Mouse (Mus musculus) ovary, adult 2 months (tissue): ENCODE data around the gene Olfr984. TPM values are rescaled to one million over a fixed set of nuclear protein-coding genes. Genes with fewer than 3 reads are reported as not detected.

ENCODE experiments used
- polyA plus RNA-seq: library from polyadenylated mRNA; depleted of rRNA; stranded (reverse); fragments of >200 nt; gene quantifications from 2 replicates; pipeline ENCODE4 v1.2.3, GENCODE M21; 2012; rRNA removed

The Olfr984 gene
- not detected in 2 replicates for polyA plus RNA-seq

DNA sequence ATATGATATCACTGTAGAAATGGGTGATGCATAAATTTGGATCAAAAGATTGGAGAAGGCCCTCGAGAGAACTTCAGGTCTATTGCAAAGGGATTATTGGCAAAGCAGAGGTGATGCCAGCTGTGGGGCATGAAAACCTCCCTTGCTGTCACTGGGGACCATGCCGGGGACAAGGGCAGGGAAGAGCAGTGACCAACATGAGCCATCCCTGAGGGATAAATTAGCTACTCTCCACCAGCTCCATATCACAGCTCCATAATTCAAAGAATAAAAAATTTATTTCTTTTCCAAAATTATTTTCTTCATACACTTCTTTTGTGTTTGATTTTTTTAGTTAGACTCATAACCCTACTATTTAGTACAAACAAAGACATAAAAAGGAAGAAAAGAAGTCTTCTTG lies at the start of gene Olfr984:
Olfr984 (minus strand) TSS at position 101 of the 400 bp plus-strand sequence.

GRCm38 (mm10) chr9:40130084-40130483 lies 16.1 kb upstream of the Olfr984 start, which contains the start of gene Olfr985:
TSS of gene Olfr985 (minus strand) at chr9:40130184.

GRCm38 (mm10) chr9:40093495-40093894 lies 20.5 kb downstream of the Olfr984 start, which contains the start of gene Olfr983:
TSS of gene Olfr983 (minus strand) at chr9:40093595.

DNA sequence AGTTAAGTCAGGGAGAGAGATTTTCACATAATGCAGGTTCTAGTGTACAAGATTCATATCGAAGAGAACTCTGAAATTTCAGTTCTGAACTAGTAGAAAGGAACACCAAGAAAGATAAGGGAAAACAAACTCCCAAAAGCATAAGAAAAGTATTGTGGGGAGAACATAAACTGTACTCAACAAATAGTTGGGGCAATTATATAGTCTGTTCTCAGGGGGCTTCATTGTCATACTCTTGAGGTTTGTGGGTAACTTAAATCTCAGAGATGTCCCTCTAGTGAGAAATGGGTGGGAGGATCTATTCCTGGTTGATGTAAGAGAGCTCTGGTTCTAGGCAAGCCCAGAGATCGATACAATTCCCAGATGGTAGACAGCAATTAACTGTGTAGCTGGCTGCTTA lies 40.5 kb downstream of the Olfr984 start, which contains the start of gene Olfr982:
Olfr982 (plus strand) TSS at position 301 of the 400 bp plus-strand sequence.

Other genes starting within 250 kb of the Olfr984 start
- not detected in 2 replicates for gene Olfr972, start 247.8 kb downstream of the Olfr984 start, polyA plus RNA-seq
- gene Olfr229, start 206.9 kb downstream of the Olfr984 start, polyA plus RNA-seq: not detected in 2 replicates
- not detected in 2 replicates for gene Olfr974, start 176.7 kb downstream of the Olfr984 start, polyA plus RNA-seq
- 0.08 TPM in 1 of 2 replicates, not detected in the other for gene Olfr975, start 162.2 kb downstream of the Olfr984 start, polyA plus RNA-seq
- 1.4 and 1.5 TPM in 2 replicates for gene Olfr976, start 153.1 kb downstream of the Olfr984 start, polyA plus RNA-seq
- not detected in 2 replicates for gene Olfr978, start 122.1 kb downstream of the Olfr984 start, polyA plus RNA-seq
- not detected in 2 replicates for gene Olfr979, start 110.7 kb downstream of the Olfr984 start, polyA plus RNA-seq
- not detected in 2 replicates for gene Olfr980, start 104.6 kb downstream of the Olfr984 start, polyA plus RNA-seq
- gene Olfr981, start 92.7 kb downstream of the Olfr984 start, polyA plus RNA-seq: not detected in 2 replicates
- gene Olfr982, start 40.4 kb downstream of the Olfr984 start, polyA plus RNA-seq: not detected in 2 replicates
- not detected in 2 replicates for gene Olfr983, start 20.6 kb downstream of the Olfr984 start, polyA plus RNA-seq
- not detected in 2 replicates for gene Olfr985, start 16.0 kb upstream of the Olfr984 start, polyA plus RNA-seq
- not detected in 2 replicates for gene Tmem225, start 33.9 kb upstream of the Olfr984 start, polyA plus RNA-seq
- gene Olfr986, start 66.7 kb upstream of the Olfr984 start, polyA plus RNA-seq: not detected in 2 replicates
- gene Zfp202, start 78.1 kb upstream of the Olfr984 start, polyA plus RNA-seq: 2.0 and 2.4 TPM in 2 replicates
- 0.77 and 0.97 TPM in 2 replicates for gene Scn3b, start 155.0 kb upstream of the Olfr984 start, polyA plus RNA-seq